Mouse (Mus musculus): ENCODE measurements at regions not wholly inside any gene's neighbourhood (a gene's known extent, or its start where the extent isn't known, plus 50 kb on each side); places are given as distances from the start of the nearest gene placed in this dataset.

DNA sequence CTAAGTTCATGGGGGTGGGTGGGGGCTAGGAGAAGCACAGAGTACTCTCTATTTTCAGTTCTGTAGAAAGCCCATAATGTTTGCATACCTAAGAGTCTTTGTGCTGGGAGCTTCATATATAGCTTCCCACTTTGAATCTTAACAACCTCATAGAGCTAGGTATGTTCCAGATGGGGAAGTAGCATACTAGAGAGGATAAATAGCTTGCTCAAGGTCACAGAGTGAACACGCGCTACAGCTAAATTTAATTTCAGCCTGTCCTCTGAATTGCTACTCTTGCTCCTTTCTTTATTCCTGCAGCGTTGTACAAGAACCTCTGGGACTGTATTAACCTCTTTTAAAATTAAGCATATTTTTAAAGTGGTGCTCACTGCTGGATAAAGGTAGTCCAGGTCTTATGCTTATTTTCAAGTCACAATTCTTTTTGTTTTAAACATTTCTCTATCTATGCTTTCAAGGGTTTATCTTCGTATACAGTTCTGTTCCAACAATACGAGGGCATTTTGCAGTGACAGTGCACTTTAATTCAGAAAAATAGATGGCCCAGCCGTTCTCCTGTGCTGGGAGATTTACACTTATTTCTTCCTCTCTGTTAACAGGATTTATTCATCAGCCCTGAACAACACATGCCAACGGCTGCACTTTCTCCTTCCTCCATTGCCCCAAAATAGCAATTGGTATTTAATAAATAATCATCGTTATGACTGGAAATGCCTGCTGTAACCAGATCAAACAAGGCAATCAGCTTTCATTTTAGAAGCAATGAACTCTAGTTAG is 350.7 kb downstream of the Stim2 start:
- TF ChIP-seq CTCF (IDR thresholded peaks at IDR 0.05; ENCODE audit: low read depth, low read length), result no peak
- no peak for TF ChIP-seq GATA1 (IDR thresholded peaks at IDR 0.05; ENCODE audit: borderline replicate concordance, low read length)
- no peak for TF ChIP-seq TAL1 (conservative IDR thresholded peaks at IDR 0.05; ENCODE audit: low read depth, low read length)

Data from G1E (cell line).